Mouse (Mus musculus) retina, adult 2 months (tissue): Measurements from ENCODE around the gene Srrm1.
A peak's percentile ranks its signal among the peaks of the same experiment; 100 is the strongest.

ENCODE experiments used
- DNase-seq: peaks from one replicate; pipeline ENCODE4 v3.0.0-alpha.2; 2012; ENCODE audit warnings: low read depth, low spot score

The Srrm1 gene

GRCm38 (mm10) chr4:135353794-135354450 is 801 bp upstream of the Srrm1 start:
- DNase-seq: no peak

- no peak for DNase-seq
Measured at GRCm38 (mm10) chr4:135352326-135353065, 625 bp downstream of the Srrm1 start.

GRCm38 (mm10) chr4:135337376-135337942 is 15.7 kb downstream of the Srrm1 start:
- no peak for DNase-seq

GRCm38 (mm10) chr4:135336023-135336357 is 17.1 kb downstream of the Srrm1 start:
- DNase-seq: no peak

GRCm38 (mm10) chr4:135335327-135336022 is 17.6 kb downstream of the Srrm1 start:
- DNase-seq: no peak

DNA sequence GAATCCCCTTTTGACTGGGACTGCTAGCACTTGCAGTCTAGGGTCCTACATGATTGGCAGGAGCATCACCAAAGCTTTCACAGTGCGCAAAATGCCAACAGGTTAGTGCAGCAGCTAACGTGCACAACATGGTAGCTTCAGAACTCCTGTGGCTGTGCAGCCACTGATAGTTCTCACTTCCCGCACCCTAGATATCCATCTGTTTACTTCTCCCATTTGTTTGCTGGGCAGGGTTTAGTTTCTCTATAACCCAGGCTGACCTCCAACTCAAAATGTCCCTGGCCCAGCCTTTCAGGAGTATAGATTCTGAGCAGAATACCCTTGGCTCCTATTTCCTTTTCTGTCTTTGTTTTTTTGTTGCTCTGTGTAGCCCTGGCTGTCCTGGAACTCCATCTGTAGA is 26.7 kb downstream of the Srrm1 start:
- no peak for DNase-seq

GRCm38 (mm10) chr4:135326046-135326445 is 27.1 kb downstream of the Srrm1 start:
- DNase-seq: no peak

DNA sequence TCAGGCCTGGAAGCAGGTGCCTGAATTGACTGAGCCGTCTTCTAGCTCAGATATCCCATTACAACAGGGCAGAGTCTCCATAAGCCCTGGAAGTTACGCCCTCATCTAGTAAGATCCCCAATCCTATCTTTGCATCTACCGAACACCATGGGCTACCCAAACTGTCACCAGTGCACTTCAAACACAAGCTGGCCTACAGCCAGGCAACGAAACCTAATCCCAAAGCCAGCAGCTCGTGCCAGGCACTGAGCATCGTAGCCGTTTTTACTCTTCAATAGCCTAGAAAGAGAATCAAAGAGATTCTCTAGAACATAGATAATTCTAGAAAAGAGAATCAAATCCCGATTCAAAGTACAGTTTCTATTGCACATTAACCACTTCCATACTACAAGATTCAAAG is 30.1 kb downstream of the Srrm1 start:
- DNase-seq: no peak

DNA sequence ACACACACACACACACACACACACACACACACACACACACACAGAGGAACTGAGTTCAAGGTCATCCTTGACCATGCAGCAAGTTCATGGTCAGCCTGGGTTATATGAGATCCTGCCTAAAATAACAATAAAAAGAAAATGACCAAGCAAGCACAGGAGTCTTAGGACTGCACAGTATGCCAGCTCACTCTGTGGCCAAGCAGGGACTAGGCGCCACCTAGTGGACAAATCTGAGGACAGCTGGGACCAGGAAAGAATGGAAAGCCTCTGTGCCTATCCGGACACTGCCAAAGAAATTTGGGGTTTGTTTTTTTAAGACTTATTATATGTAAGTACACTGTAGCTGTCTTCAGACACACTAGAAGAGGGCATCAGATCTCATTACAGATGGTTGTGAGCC is 35.2 kb downstream of the Srrm1 start:
- DNase-seq: peak; percentile 50

GRCm38 (mm10) chr4:135317539-135317938 is 35.6 kb downstream of the Srrm1 start:
- DNase-seq: no peak

DNA sequence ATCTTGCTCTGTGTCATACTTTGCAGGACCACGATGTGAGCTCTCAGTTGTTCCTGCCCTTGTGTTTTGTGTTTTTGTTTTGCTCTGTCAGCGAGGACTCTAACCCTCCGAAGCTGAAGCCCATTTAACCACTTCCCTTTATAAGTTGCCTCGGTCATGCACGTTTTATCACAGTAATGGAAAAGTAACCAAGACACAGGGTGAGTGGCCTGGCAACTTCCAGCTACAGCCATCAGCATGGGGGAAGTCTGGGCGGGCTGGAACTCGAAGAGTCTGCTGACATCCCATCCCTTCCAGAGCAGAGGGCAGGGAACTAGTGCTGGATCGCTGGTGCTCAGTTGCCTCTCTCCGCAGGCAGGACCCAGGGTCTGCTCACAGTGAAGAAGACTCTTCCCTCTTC is 37.8 kb downstream of the Srrm1 start:
- no peak for DNase-seq

GRCm38 (mm10) chr4:135314419-135314832 is 38.7 kb downstream of the Srrm1 start:
- DNase-seq: no peak

- no peak for DNase-seq
Measured at GRCm38 (mm10) chr4:135313761-135314241, 39.3 kb downstream of the Srrm1 start.

DNA sequence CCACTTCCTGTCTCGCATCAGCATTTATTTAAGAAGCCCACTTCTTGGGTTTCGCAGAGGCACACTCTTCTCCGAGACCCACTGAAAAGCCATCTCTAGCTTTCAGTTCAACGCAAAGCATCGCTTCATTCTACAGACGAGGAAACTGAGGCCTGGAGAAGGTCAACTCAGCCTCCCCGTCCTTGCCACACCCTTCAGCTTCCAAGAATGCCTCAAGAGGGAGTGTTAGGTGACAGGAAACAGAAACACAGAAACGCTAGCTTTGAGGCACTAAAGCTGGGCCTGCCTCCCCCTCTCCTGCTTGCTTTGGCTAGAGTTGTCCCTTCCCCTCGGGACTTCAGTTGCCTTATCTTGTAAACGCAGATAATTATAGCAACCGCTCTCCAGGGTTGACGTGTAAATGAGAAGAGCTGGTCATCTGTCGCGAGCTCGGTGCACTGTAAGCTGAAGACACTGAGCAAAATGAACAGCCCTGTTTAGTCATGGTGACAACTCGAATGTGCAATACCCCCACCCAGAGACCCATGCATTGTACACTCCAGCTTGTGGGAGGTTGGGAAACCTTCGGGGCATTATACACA is 39.9 kb downstream of the Srrm1 start:
- no peak for DNase-seq

DNA sequence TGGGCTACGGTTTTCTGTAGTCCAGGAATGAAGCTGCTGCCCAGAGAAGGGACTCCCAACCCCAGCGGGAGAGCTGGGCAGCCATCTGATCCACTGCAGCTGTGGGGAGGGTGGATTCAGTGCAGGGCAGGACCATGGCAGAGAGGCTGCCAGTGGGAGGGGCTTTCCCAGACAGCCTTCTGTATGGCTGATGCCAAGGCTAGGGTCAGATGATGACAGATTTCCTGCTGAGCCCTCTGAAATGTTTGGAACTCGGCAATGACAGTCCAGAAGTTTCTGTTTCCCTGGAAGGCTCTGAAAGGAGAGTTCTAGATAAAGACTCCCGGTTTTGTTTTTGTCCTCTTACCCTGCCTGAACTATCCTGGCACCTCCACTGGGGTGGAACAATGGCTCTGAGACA is 40.4 kb downstream of the Srrm1 start:
- no peak for DNase-seq

DNA sequence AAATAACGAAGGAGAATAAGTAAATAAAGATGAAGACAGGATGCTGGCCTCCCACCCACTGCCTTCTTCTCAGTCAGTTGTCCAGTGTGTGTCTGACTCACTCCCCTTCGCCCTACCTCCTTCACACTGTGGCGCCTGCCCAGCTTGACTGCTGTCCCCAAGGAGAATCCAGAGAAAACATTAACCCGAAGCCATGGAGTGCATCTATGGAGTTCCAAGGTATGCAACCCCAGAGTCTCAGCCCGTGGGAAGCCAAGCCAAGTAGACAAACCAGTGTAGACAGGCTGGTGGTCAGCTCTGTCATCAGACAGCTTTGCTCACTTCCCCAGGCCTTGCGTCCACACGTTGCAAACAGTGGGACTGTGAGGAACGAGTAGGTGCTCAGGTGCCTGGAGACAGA is 42.8 kb downstream of the Srrm1 start:
- DNase-seq: no peak

DNA sequence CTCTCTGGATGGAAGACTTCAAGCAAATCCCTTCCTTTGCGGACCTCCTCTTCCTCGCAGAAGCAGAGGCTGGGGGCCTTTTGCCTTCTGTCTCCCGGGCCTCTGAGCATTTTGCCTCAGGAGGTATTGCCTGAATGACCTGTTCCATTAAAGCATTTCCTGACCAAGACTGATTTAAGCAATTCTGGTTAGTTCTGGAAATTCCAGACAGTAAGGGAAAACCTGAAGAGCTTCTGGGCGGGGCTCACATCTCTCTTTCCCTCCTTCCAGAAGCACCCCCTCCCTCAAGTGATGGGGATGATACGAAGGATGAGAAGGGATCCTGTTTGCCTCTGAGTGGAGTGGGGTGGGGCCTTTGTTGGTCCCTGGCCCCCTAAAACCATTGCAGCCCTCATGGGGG is 43.4 kb downstream of the Srrm1 start:
- DNase-seq: no peak

GRCm38 (mm10) chr4:135309112-135309659 is 43.9 kb downstream of the Srrm1 start:
- no peak for DNase-seq

DNA sequence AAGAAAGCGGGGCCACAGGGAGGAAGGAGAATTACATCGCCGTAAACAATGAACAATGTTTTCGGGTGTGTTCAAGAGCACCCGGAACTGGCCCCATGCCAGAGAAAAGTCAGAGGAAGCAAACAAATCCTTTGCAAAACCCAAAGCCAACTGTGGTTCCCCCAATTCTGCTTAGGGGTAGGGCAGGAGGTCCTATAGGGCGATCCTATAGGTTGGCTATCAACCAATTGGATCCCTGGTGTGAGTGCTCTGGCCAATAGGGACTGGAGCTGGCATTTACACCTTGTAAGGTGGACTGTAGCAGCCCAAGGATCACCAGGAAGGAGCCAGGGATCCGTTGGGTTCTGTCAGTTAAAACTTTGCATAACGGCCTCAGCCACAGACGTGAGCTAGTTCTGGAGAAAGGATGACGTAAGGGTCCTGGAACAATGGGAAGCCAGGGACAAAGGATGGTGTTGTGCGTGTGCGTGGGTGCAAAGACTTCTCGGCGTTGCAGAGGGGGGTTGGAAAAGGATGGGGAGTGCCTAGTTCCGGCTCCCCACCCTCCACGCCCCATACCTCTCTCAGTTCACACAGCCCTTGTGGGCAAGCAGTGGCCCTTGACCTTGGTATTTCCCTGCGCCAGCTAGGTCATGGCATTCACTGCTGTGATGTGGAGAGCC is 46.0 kb downstream of the Srrm1 start:
- no peak for DNase-seq

DNA sequence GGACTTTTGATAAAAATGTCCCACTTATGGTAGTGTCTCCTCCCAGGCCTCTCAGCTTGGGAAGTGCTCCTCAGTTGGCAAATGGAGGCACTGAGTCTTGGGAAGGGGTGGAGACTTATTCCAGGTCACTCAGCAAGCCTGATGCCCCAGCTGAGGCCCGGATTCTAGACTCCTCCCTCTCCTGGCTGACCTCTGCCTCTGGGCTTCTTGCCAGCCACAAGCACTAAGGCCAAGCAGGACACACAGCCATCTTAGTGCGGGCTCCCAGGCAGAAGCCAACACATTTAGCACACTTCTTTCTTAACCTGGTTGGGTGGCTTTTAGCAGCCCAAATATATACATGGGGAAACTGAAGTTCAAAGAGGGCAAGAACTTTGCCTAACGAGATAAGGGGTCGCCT is 46.6 kb downstream of the Srrm1 start:
- no peak for DNase-seq

DNA sequence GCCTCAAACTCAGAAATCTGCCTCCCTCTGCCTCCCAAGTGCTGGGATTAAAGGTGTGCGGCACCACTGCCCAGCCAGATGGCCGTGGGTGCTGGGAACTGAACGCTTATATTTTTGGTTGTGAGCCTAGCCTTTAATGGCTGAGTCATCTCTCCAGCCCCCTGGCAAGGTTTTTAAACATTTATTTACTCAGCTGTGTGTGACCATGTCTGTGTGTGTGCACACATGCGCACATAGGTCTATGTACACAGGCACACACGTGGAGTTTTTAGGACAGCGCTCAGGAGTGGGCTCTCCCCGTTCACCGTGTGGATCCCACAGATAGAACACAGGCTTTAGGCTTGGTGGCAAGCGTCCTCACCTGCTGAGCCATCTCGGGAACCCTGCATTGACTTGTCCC is 50.9 kb downstream of the Srrm1 start:
- no peak for DNase-seq
